Mouse (Mus musculus): ENCODE measurements around the gene Urb2.
A peak's percentile ranks its signal among the peaks of the same experiment; 100 is the strongest.
"Not testable (repeated sequence)": the region's sequence is repeated elsewhere in the genome, so short reads cannot be mapped to it uniquely, and the experiment has no call there.

Urb2 gene

DNA sequence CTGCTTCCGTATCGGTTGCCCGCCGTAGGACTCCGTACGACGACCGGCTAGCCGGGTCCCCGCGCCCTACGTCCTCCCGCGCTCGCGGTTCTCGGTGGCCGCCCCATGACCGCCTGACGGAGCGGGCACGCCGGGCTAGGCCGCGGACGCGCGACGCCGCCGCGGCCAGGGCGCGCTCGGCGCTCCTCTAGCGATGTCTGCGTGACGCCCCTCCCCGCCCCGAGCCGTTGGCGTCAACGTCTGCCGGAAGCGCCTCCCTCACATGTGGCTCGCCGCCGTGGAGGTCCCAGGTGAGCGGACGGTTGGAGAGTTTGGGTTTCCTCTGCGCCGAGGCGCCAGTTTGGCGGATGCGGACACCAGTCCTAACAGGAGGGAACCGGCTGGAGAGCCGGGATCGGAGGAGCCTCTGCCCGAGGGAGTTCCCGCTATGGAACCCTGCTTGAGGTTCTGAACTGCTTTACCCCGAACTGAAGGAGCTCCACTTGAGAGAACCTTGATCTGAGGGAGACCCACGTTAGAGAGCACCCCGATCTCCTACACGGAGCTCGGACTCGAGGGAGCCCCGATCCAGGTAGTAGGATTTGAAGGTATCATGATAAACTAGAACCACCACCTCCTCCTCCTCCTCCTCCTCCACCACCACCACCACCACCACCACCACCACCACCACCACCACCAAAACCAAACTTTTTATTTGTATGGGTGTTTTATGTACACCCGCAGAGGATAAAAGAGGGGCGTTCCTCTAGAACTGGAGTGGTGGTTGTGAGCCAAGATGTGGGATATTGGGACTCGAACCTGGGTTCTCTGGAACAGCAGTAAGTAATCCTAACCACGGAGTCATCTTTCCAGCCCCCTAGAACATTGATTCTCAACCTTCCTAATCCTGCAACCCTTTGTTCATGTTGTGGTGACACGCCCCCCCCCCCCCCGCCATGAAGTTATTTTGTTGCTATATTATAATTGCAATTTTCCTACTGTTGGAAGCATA lies at the start of gene Urb2, which contains the start of gene Taf5l:
TSS of gene Urb2 (plus strand) at position 272 of the 991 bp plus-strand sequence.
TSS of gene Taf5l (minus strand) at position 161 of the 991 bp plus-strand sequence.
- peak; percentile 96 for DNase-seq (ENCODE audit: low read depth, low spot score)

DNA sequence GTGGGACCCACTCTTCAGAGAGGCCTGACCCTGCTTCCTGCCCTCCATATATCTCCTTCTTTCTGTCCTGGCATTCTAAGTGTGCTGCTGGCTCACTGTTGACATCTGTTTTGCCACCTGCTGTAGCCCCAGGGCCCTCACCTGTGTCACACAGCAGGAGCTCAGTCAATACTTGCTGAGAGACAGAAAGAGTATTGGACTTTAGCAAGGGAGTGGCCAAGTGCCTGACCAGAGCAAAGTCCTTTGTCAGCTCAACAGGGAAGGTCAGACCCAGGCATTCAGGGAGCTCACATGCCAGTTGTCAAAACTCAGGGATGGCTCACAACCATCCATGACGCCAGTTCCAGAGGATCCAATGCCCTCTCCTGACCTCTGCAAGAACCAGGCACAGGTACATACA lies 47.8 kb upstream of the Urb2 start:
- DNase-seq (ENCODE audit: low read depth, low spot score) = no peak

DNA sequence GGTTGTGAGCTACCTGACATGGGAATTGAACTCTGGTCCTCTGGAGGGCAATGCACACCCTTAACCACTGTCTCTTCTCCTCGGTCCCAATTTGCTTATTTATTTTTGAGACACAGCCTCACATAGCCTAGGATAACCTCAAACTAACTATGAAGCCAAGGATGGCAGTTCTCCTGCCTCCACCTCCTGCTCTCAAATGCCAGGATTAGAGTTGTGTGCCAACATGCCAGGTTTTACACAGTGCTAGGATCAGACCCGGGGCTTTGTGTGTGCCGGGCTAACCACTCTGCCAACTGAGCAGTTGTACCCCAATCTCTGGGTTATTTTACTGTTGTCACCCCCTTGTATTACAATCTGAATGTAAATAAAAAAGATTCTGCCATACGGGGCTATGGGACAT lies 43.8 kb upstream of the Urb2 start:
- no peak for DNase-seq (ENCODE audit: low read depth, low spot score)

DNA sequence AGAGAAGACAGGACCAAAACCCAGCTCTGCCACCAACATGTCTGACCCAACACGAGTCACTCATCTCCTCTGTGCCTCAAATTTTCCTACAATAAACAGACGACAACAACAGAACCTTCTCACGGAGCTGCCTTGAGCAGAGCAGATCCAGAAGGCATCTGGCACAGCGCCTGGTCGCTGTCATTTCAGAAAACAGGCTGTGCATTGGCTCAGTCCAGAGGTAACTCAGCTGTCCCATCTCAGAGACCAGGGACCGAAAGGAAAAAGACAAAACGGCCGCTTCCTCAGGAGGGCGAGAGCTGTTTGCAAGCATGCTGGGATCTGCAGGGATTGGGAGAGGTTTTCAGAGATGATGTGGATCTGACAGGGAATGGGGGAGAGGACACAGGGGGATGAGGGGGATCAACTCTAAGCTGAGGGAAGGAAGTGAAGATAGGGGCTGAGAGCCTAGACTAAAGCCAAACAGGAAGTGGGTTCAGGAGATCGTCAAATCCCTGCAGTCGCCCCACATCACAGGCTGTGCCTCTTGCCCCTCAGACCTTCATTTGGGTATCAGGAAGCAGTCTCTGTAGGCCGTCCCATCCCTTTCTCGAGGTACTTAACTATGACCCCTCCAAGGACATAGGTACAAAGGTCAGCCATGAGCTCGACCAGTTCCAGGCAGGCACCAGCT lies 43.0 kb upstream of the Urb2 start:
- DNase-seq (ENCODE audit: low read depth, low spot score) = no peak

DNA sequence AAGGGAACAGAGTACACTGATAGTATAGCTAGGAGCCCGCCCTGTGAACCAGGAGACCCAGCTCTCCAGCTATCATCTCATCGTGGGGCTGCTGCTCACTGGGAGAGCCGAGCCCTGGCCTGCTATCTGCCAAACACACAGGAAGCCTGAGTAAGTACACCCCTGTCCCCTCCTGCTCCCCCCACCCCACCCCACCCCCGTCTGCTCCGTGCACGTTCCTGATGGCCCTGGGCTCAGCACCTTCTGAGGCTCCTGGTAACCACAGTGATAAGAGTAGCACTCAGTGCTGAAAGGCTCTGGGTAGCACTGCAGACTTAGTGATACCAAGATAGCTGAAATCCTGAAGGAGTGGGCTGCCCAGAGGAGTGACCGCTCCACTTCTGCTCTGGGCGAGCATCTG lies 42.4 kb upstream of the Urb2 start:
- DNase-seq (ENCODE audit: low read depth, low spot score) = no peak

DNA sequence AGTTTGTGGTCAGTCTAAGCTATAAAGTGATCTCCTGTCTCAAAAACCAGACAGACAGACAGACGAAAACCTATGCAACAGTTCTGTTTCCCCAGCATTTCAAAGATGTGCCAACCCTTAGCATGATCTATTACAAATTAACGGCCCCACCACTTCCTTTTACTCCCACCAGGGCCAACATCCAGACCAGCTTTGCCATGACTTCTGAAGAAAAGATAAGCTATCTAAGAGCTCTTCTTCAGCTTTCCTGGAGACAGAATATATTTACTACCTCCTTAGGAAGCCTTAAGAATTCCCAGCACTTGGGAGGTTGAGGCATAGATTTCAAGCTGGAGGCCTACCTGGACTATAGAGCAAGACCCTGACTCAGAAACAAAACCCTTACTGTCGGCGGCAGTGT lies 41.1 kb upstream of the Urb2 start:
- DNase-seq (ENCODE audit: low read depth, low spot score) = no peak

DNA sequence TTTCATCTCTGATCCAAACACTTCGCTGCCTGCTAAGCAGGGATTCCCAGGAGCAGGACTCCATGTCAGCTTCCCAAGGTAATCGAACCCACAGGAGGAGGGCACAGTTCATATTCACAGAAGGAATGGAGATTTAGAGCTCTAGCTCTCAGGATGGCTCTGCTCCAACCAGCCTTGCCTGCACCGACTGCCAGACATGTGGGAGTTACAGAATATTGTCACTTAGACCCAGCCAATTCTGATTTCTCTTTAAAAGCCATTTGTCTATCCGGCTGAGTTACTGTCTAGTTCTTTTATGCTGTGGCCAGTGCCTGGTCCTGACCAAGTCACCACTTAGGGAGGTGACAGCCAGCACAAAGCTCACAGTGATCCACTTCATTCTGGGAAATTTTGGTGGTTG lies 39.6 kb upstream of the Urb2 start:
- no peak for DNase-seq (ENCODE audit: low read depth, low spot score)

DNA sequence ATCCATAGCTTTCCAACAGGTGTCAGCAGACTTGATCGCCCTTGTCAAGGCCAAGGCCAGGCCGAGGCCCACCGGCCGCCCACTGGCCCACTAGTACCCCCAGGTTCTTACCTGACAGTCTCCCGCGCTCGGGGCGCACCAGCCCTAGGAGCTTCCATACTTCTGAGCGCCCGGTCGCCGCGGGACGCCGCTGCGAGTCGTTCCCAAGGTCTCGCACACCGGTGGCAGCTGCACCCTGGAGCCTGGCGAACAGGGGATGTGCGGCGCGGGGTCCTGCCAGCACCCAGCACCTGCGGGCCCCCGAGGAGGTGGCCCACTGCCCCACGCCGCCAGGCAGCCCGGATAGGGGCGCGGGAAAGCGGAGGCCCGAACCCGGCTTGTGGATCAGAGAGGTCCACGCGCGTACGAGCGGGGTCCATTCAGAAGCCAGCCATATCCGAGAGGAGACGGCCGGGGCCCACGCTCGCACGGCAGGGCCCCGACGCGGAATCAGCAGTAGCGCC lies 39.0 kb upstream of the Urb2 start:
- no peak for DNase-seq (ENCODE audit: low read depth, low spot score)

DNA sequence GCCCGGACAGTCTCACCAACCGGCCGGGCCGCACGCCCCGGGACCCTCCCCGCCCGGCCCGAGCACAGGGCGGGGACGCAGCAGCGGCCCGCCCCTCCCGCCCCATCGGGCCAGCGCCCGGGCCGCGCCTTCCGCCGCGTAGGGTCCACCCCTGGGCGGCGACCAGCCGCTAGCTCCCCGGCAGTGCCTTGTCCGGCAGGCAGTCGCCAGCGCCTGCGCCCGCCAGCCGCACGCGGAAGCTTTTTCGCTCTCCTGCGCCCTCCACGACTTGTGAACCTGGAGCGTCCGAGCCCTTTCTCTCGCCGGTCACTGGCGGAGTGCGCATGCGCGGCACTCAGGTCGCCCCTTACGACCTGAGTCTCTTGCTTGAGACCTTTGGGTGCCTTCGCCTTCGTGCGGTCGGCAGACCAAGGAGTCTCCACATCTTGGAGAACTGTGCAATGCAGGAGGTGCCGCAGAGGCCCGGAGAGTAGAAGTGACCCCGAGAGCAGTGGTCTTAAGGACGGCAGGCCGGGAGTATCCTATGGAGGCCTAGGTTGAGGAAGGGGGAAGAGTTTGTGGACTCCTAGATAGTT lies 38.4 kb upstream of the Urb2 start, which contains the start of gene Abcb10:
TSS of gene Abcb10 (minus strand) at position 297 of the 575 bp plus-strand sequence.
- DNase-seq (ENCODE audit: low read depth, low spot score) = peak; percentile 70

DNA sequence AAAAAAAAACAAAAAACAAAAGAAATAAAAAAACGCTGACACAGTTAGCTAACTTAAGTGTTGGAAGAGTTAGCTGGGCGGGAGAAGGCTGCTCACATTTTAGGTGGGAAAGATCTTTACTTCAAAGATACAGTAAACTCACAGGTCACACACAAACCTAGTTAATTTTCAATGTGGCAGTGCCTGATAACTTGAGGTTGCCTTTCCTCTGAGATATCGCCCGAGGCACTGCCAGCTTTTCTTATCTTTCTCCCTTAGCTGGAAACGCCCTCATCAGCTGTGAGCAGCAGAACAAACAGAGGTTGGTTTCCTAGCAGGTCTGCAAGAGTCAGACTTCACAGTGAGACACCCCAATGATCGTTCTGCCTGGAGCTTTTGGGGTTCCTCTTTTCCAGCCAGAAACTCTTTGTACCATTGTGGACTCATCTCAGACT lies 32.7 kb upstream of the Urb2 start:
- no peak for DNase-seq (ENCODE audit: low read depth, low spot score)

DNA sequence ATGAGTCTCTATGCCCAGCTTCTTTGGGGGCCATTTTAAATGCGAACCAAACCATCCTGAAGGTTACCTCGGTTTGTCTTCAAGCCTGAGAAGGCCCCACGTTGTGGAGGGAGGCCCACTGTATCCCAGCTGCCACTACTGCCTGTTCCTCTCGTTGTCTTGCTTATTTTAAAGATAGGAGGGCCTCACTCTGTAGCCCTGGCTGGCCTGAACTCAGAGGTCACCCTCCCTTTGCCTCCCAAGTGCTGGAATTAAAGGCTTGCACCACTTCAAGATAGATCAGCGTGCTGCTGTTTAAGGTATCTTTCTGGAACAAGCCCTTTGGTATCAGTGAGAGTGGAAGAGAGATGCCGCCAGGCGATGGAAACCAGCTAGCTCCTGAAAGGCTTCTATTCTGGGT lies 32.2 kb upstream of the Urb2 start:
- no peak for DNase-seq (ENCODE audit: low read depth, low spot score)

DNA sequence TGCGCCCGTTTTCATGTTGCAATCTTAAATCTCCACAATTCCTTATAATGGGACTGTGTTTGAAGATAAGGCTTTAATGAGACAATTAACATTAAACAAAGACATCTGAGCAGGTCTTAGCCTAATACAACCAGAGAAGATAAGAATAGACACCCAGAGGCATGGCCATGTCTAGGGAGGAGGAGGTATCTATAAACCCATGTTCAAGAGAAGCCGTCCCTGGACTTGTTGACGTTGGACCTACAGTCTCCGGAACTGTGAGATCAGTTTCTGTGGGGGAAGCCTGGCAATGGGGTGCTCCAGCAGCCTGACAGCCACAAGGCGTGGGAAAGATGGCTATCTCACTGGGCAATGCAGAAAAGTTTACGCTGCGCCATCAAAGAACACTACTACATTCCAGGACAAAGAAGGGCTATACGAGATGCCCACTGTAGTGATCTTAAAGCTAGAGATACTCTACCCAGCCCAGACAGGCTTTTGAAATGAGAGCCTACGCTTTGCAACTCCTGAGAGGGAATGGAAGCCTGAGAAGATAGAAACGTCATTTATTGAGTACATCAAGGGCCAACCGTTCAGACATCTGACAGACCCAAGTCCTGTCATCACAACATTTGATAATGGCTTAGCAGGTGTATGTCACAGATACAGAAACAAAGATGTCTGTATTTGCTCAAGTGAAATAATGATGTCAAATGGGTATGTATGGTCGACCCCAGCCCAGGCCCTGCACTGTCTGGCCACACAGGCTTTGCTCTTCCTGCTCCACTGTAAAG lies 30.8 kb upstream of the Urb2 start:
- DNase-seq (ENCODE audit: low read depth, low spot score) = no peak

DNA sequence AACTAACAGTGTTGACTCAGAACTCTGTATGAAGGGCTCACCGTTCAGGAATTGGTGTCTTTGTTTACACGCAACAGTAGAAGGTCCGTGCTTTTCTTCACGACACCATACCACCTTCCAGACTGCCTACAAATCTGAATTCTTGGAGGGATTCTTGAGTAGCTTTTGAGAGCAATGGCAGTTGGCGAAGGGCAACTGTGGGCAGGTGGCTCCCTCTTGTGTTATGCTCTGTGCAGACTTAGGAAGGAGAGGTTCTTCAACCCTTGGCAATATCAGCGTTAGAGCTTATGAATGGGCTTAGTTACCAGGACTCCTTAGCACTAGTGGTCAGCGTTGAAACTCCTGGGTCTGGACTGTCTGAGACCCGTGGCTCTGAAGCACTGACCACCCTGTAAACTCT lies 28.7 kb upstream of the Urb2 start:
- DNase-seq (ENCODE audit: low read depth, low spot score) = no peak

DNA sequence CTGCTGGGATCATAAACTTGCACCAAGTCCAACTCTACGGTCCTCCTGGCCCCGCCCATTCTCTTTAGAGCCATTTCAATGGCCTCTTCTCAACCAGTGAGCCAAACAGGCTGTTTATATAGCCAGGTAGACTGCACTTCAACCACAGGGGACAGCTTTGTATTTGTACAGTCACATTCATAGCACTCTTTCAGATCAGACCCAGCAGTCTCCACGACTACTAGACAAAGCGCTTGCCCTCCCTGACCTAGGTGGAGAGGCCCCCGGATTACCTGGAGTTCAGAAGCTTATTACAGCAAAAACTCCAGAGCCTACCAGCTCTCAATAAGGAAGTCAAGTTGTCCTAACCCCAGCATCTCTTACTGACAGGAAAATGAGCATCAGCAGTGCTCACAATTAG lies 27.7 kb upstream of the Urb2 start:
- DNase-seq (ENCODE audit: low read depth, low spot score) = no peak

DNA sequence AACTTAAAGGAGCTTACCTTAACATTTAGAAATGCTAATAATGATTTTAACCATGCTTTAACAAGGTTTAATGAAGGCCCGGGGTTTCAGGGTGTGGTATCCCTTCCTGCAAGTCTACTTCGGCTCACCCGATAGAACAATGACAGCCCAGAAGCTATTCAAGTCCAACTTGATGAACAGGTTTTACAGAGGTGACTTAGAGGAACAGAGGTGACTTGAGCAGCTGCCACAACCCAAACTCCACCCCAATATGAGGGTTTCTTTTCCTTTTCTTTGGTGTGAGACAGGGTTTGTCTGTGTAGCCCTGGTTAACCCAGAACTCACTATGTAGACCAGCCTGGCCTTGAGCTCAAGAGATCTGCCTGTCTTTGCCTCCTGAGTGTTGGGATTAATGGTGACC lies 27.3 kb upstream of the Urb2 start:
- no peak for DNase-seq (ENCODE audit: low read depth, low spot score)

DNA sequence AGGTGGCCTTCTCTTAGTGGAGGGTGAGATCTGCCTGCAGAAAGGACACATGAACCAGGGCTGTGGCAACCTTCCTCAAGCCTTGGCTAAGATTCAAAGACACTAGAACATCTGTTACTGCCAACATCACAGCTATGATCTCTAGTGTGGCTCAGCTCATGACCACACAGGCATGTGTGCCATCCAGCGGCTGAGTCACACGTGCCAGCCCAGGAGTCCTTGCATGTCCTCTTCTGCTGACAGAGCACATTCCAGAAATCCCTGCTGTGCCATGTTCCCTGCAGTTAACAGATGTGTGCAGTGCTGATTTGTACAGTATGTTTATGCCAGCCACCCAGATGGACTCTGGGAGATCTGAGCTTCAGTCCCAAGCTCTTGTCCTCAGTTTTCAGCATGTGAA lies 21.7 kb upstream of the Urb2 start:
- no peak for DNase-seq (ENCODE audit: low read depth, low spot score)

DNA sequence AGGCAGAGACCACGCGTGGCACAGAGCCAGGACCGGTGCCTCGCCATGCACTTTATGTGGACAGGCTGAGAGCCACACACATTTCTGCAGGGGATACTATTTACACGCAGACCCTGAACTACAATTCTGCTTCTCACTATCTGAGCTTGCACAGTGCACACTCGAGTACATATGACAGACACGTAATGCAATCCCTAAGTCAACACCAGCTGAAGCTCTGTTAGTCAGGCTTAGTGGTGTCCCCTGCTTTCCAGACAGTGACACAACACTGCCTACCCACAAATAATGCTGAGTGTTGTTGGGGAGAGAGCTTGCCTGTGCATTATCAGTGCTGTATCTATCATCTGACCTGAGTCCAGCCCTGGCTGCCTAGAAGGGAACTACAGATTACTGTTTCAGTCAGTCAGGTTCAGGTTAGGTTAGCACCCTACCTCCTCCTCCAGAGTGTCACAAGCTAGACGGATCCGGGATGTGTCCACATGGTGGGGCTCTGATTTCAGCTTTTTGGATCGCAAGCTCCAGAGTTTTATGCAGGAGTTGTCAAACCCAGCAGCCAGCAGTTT lies 18.7 kb upstream of the Urb2 start:
- DNase-seq (ENCODE audit: low read depth, low spot score) = no peak

DNA sequence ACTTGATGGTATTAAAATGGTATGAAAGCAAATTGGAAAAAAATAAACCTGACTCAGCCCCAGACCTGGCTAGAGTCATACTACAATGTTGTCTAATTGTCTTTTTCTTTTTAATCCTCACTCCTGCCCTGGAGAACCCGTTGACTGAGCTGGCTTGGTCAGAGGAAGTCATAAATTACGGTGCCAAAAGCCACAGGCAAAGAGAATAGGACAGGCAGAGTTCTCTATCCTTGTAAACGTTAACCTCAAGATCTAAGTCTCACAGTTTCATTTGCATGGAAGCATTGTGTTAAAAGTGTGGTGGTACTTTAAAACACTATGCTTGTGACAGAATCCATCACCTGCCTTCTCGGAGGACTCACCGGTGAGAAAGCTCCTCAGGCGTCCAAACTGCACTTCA lies 13.5 kb upstream of the Urb2 start:
- DNase-seq (ENCODE audit: low read depth, low spot score) = no peak

DNA sequence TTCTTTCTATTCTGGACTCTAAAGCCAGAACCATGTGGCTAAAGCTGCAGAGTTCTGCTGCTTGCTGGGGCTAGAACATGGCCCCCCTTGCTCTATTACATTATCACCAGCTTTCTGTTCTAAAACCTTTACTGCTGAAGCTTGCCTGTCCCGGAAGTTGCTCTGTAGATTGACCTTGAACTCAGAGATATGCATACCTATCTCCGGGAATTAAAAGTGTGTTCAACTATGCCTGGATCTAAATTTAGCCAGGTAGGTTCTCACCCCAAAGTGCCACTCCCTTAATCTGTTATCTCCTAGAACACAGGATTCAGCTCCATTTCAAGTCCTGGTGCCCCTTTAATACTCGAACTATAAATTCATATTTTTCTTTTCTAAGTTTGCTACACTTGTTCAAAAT lies 9.7 kb upstream of the Urb2 start:
- no peak for DNase-seq (ENCODE audit: low read depth, low spot score)

DNA sequence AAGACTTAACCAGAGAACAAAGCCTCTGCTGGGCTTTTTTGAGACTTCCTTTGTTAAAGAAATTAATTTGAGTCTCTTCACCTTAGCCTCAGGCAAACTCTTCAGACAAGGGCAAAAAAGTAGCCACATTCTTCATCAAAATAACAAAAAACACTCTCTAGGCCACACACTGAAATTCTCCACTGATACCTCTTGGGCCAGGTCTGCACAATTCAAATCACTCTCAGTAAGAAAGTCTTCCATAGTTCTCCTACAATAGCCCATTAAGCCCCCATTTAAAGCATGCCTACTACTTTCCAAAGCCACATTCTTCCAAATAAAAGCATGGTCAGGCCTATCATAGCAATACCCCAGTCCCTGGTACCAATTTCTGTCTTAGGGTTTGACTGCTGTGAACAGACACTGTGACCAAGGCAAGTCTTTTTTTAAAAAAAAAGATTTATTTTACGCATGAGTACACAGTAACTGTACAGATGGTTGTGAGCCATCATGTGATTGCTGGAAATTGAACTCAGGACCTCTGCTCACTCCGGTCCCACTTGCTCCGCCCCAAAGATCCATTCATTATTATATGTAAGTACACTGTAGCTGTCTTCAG lies 9.2 kb upstream of the Urb2 start:
- no peak for DNase-seq (ENCODE audit: low read depth, low spot score)

DNA sequence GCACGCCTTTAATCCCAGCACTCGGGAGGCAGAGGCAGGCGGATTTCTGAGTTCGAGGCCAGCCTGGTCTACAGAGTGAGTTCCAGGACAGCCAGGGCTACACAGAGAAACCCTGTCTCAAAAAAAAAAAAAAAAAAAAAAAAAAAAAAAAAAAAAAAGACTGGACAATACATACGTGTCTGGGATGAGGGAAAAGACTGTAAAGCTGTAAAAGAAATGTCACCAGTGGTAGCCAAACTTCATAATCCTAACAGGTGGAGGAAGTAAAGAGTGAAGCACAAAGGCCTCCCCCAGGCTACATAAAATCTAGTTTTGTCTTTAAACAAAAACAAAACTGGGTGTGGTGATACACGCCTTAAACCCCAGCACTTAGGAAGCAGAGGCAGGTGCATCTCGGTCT lies 7.0 kb upstream of the Urb2 start:
- not testable (repeated sequence) for DNase-seq (ENCODE audit: low read depth, low spot score)
